Mouse (Mus musculus): ENCODE measurements around the gene Ndel1. TPM values are rescaled to one million over a fixed set of nuclear protein-coding genes. Genes with fewer than 3 reads are reported as not detected.

Gene Ndel1
- polyA plus RNA-seq, 2 experiments: 21.1 to 28.1 TPM

DNA sequence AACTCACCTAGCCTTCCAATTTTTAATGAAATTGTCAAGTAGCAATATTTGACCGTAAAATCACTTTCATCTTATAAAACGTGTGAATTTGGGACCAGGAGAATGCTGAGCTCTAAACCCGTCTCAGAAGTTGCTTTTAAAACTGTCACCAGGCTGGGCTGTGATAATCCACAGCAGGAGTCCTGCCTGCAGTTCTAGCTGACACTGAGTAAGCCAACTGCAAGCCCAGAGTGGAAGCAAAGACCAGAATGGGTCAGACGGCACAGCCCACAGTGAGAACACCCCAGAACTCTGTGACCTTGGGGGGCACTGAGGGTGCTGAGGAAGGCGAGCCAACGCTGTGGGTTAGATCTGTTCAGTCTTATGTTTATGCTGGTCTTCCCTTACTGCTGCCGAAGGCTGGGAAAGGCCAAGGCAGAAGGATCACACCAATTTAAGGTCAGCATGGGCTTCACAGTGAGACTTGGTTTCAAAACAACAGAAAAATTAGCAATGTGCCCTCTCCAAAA is 95.5 kb downstream of the Ndel1 start:
- no peak overlapping the region for H3K9ac ChIP-seq (replicated peaks)
- TF ChIP-seq CTCF (IDR thresholded peaks at IDR 0.05; ENCODE audit: low read depth) (no peak), EP300 (IDR thresholded peaks at IDR 0.05; ENCODE audit: low read depth) (no peak)
- H3K4me3 ChIP-seq (ENCODE audit: insufficient read depth in 1 of 2, low read depth in 2 of 2, low read length in 2 of 2): no peak overlapping the region
- no peak overlapping the region for H3K27ac ChIP-seq
- no peak for ATAC-seq (ENCODE audit: insufficient read depth)
- peaks cover 7% of the 10 kb centered on the region for H3K36me3 ChIP-seq (replicated peaks; ENCODE audit: control insufficient read depth, insufficient read depth, low read depth)
- H3K9me3 ChIP-seq (ENCODE audit: control insufficient read depth, low read length): no peaks in the 10 kb centered on the region
- DNase-seq (ENCODE audit: low read depth in 3 of 3, low spot score in 3 of 3): no peak
- H3K4me1 ChIP-seq (replicated peaks; ENCODE audit: control insufficient read depth in 2 of 2, insufficient read depth in 2 of 2, low read length in 1 of 2): peaks cover 0 to 3% of the 10 kb centered on the region in 2 experiments; a peak in 1 of 4 replicates
- H3K27me3 ChIP-seq (ENCODE audit: control insufficient read depth, insufficient read depth, low read length): no peaks in the 10 kb centered on the region
- H3K4me2 ChIP-seq (ENCODE audit: low read depth): no peak overlapping the region
- WGBS (ENCODE audit: insufficient replicate concordance): 75% methylated on average over 7 of the region's 7 CpGs

Other genes with a start within 250 kb of the Ndel1 start
- gene Myh10, start 180.3 kb downstream of the Ndel1 start, polyA plus RNA-seq (2012; rRNA removed): 24.4 and 28.4 TPM in 2 replicates
- 14.9 and 19.4 TPM in 2 replicates for gene Myh10, start 180.3 kb downstream of the Ndel1 start, polyA plus RNA-seq (2014; fragmentation: Nextera tagmentation; extraction: Ambion mirVana)
- gene Rnf222, start 16.7 kb upstream of the Ndel1 start, polyA plus RNA-seq (2012; rRNA removed): 0.08 and 0.09 TPM in 2 replicates
- 0.10 TPM in 1 of 2 replicates, not detected in the other for gene Rnf222, start 16.7 kb upstream of the Ndel1 start, polyA plus RNA-seq (2014; fragmentation: Nextera tagmentation; extraction: Ambion mirVana)
- 1,827 and 1,859 TPM in 2 replicates for gene Rpl26, start 29.7 kb upstream of the Ndel1 start, polyA plus RNA-seq (2012; rRNA removed)
- gene Rpl26, start 29.7 kb upstream of the Ndel1 start, polyA plus RNA-seq (2014; fragmentation: Nextera tagmentation; extraction: Ambion mirVana): 829 and 850 TPM in 2 replicates
- gene Odf4, start 55.2 kb upstream of the Ndel1 start, polyA plus RNA-seq (2012; rRNA removed): not detected in 2 replicates
- not detected in 2 replicates for gene Odf4, start 55.2 kb upstream of the Ndel1 start, polyA plus RNA-seq (2014; fragmentation: Nextera tagmentation; extraction: Ambion mirVana)
- gene Arhgef15, start 85.6 kb upstream of the Ndel1 start, polyA plus RNA-seq (2012; rRNA removed): 1.4 and 3.5 TPM in 2 replicates
- 0.89 and 1.2 TPM in 2 replicates for gene Arhgef15, start 85.6 kb upstream of the Ndel1 start, polyA plus RNA-seq (2014; fragmentation: Nextera tagmentation; extraction: Ambion mirVana)
- gene Slc25a35, start 96.3 kb upstream of the Ndel1 start, polyA plus RNA-seq (2012; rRNA removed): 0.58 and 0.59 TPM in 2 replicates
- 0.13 and 0.51 TPM in 2 replicates for gene Slc25a35, start 96.3 kb upstream of the Ndel1 start, polyA plus RNA-seq (2014; fragmentation: Nextera tagmentation; extraction: Ambion mirVana)
- gene Rangrf, start 103.3 kb upstream of the Ndel1 start, polyA plus RNA-seq (2012; rRNA removed): 20.5 and 23.0 TPM in 2 replicates
- 29.2 and 31.2 TPM in 2 replicates for gene Rangrf, start 103.3 kb upstream of the Ndel1 start, polyA plus RNA-seq (2014; fragmentation: Nextera tagmentation; extraction: Ambion mirVana)
- gene Pfas, start 136.6 kb upstream of the Ndel1 start, polyA plus RNA-seq (2012; rRNA removed): 11.0 and 11.4 TPM in 2 replicates
- 15.1 and 17.2 TPM in 2 replicates for gene Pfas, start 136.6 kb upstream of the Ndel1 start, polyA plus RNA-seq (2014; fragmentation: Nextera tagmentation; extraction: Ambion mirVana)
- gene Ctc1, start 144.1 kb upstream of the Ndel1 start, polyA plus RNA-seq (2012; rRNA removed): 21.9 and 23.9 TPM in 2 replicates
- 15.2 and 17.5 TPM in 2 replicates for gene Ctc1, start 144.1 kb upstream of the Ndel1 start, polyA plus RNA-seq (2014; fragmentation: Nextera tagmentation; extraction: Ambion mirVana)
- 65.6 and 78.6 TPM in 2 replicates for gene Aurkb, start 173.8 kb upstream of the Ndel1 start, polyA plus RNA-seq (2012; rRNA removed)
- 90.8 and 94.3 TPM in 2 replicates for gene Aurkb, start 173.8 kb upstream of the Ndel1 start, polyA plus RNA-seq (2014; fragmentation: Nextera tagmentation; extraction: Ambion mirVana)
- gene Borcs6, start 187.9 kb upstream of the Ndel1 start, polyA plus RNA-seq (2012; rRNA removed): 3.0 and 3.4 TPM in 2 replicates
- gene Borcs6, start 187.9 kb upstream of the Ndel1 start, polyA plus RNA-seq (2014; fragmentation: Nextera tagmentation; extraction: Ambion mirVana): 2.2 and 3.0 TPM in 2 replicates
- 12.0 and 18.0 TPM in 2 replicates for gene Tmem107, start 198.9 kb upstream of the Ndel1 start, polyA plus RNA-seq (2012; rRNA removed)
- gene Tmem107, start 198.9 kb upstream of the Ndel1 start, polyA plus RNA-seq (2014; fragmentation: Nextera tagmentation; extraction: Ambion mirVana): 21.9 and 29.3 TPM in 2 replicates
- gene Vamp2, start 216.6 kb upstream of the Ndel1 start, polyA plus RNA-seq (2012; rRNA removed): 23.0 and 23.1 TPM in 2 replicates
- gene Vamp2, start 216.6 kb upstream of the Ndel1 start, polyA plus RNA-seq (2014; fragmentation: Nextera tagmentation; extraction: Ambion mirVana): 11.4 and 12.6 TPM in 2 replicates
- gene Per1, start 223.4 kb upstream of the Ndel1 start, polyA plus RNA-seq (2012; rRNA removed): 1.8 and 1.9 TPM in 2 replicates
- gene Per1, start 223.4 kb upstream of the Ndel1 start, polyA plus RNA-seq (2014; fragmentation: Nextera tagmentation; extraction: Ambion mirVana): 3.0 and 4.2 TPM in 2 replicates
- gene Hes7, start 248.5 kb upstream of the Ndel1 start, polyA plus RNA-seq (2012; rRNA removed): 0.08 and 0.12 TPM in 2 replicates
- 0.05 TPM in 1 of 2 replicates, not detected in the other for gene Hes7, start 248.5 kb upstream of the Ndel1 start, polyA plus RNA-seq (2014; fragmentation: Nextera tagmentation; extraction: Ambion mirVana)